Mouse (Mus musculus): ENCODE data around the gene Ptpn5. TPM values are rescaled to one million over a fixed set of nuclear protein-coding genes. Genes with fewer than 3 reads are reported as not detected.

Gene Ptpn5
- polyA plus RNA-seq, 1 experiment, result 0.23 TPM

GRCm38 (mm10) chr7:47051404-47052151, 81.9 kb downstream of the Ptpn5 start:
- peaks cover 9% of the 10 kb centered on the region for H3K4me1 ChIP-seq (ENCODE audit: control insufficient read depth, insufficient read depth, low read length)
- H3K36me3 ChIP-seq (ENCODE audit: control insufficient read depth, insufficient read depth, low read length), result no peaks in the 10 kb centered on the region
- no peaks in the 10 kb centered on the region for H3K27me3 ChIP-seq (ENCODE audit: control insufficient read depth, insufficient read depth, low read length)
- H3K4me3 ChIP-seq (ENCODE audit: control insufficient read depth, low read depth, low read length), result peak overlapping the region; percentile 86
- H3K27ac ChIP-seq (ENCODE audit: control insufficient read depth, insufficient read depth, low read depth, low read length), result peak overlapping the region; percentile 83
- no peak for TF ChIP-seq POLR2A (IDR thresholded peaks at IDR 0.05; ENCODE audit: control insufficient read depth, low read depth, low read length)
- TF ChIP-seq CTCF (IDR thresholded peaks at IDR 0.05; ENCODE audit: control insufficient read depth, insufficient read depth, insufficient replicate concordance, low read depth, low read length), result no peak

- H3K36me3 ChIP-seq (ENCODE audit: control insufficient read depth, insufficient read depth, low read length), result no peaks in the 10 kb centered on the region
- peak overlapping the region; percentile 83 for H3K27ac ChIP-seq (ENCODE audit: control insufficient read depth, insufficient read depth, low read depth, low read length)
- TF ChIP-seq CTCF (IDR thresholded peaks at IDR 0.05; ENCODE audit: control insufficient read depth, insufficient read depth, insufficient replicate concordance, low read depth, low read length), result no peak
- TF ChIP-seq POLR2A (IDR thresholded peaks at IDR 0.05; ENCODE audit: control insufficient read depth, low read depth, low read length), result no peak
- H3K27me3 ChIP-seq (ENCODE audit: control insufficient read depth, insufficient read depth, low read length), result no peaks in the 10 kb centered on the region
- H3K4me1 ChIP-seq (ENCODE audit: control insufficient read depth, insufficient read depth, low read length), result peaks cover 9% of the 10 kb centered on the region
- peak overlapping the region; percentile 86 for H3K4me3 ChIP-seq (ENCODE audit: control insufficient read depth, low read depth, low read length)
Measured at GRCm38 (mm10) chr7:47050766-47051165, 82.7 kb downstream of the Ptpn5 start.

- H3K36me3 ChIP-seq (ENCODE audit: control insufficient read depth, insufficient read depth, low read length), result no peaks in the 10 kb centered on the region
- peak; percentile 87 for TF ChIP-seq POLR2A (IDR thresholded peaks at IDR 0.05; ENCODE audit: control insufficient read depth, low read depth, low read length)
- TF ChIP-seq CTCF (IDR thresholded peaks at IDR 0.05; ENCODE audit: control insufficient read depth, insufficient read depth, insufficient replicate concordance, low read depth, low read length), result no peak
- peaks cover 9% of the 10 kb centered on the region for H3K4me1 ChIP-seq (ENCODE audit: control insufficient read depth, insufficient read depth, low read length)
- H3K27me3 ChIP-seq (ENCODE audit: control insufficient read depth, insufficient read depth, low read length), result no peaks in the 10 kb centered on the region
- H3K4me3 ChIP-seq (ENCODE audit: control insufficient read depth, low read depth, low read length), result peak within 1 kb of the TSS; percentile 86
- H3K27ac ChIP-seq (ENCODE audit: control insufficient read depth, insufficient read depth, low read depth, low read length), result peak within 1 kb of the TSS; percentile 83
Measured at GRCm38 (mm10) chr7:47050366-47050765, 83.1 kb downstream of the Ptpn5 start, which contains the start of gene Tmem86a. Gene Tmem86a, plus strand, starts transcription at chr7:47050601.

GRCm38 (mm10) chr7:47042823-47043490, 90.5 kb downstream of the Ptpn5 start:
- H3K27ac ChIP-seq (ENCODE audit: control insufficient read depth, insufficient read depth, low read depth, low read length), result no peak overlapping the region
- no peaks in the 10 kb centered on the region for H3K27me3 ChIP-seq (ENCODE audit: control insufficient read depth, insufficient read depth, low read length)
- H3K4me3 ChIP-seq (ENCODE audit: control insufficient read depth, low read depth, low read length), result no peak overlapping the region
- no peaks in the 10 kb centered on the region for H3K4me1 ChIP-seq (ENCODE audit: control insufficient read depth, insufficient read depth, low read length)
- TF ChIP-seq POLR2A (IDR thresholded peaks at IDR 0.05; ENCODE audit: control insufficient read depth, low read depth, low read length), result no peak
- no peak for TF ChIP-seq CTCF (IDR thresholded peaks at IDR 0.05; ENCODE audit: control insufficient read depth, insufficient read depth, insufficient replicate concordance, low read depth, low read length)
- no peaks in the 10 kb centered on the region for H3K36me3 ChIP-seq (ENCODE audit: control insufficient read depth, insufficient read depth, low read length)

- Histone ChIP-seq H3K27ac (ENCODE audit: control insufficient read depth, insufficient read depth, low read depth, low read length) (no peak overlapping the region), H3K4me3 (ENCODE audit: control insufficient read depth, low read depth, low read length) (no peak overlapping the region), H3K36me3 (ENCODE audit: control insufficient read depth, insufficient read depth, low read length) (no peaks in the 10 kb centered on the region), H3K27me3 (ENCODE audit: control insufficient read depth, insufficient read depth, low read length) (no peaks in the 10 kb centered on the region), H3K4me1 (ENCODE audit: control insufficient read depth, insufficient read depth, low read length) (no peaks in the 10 kb centered on the region)
- no peak for TF ChIP-seq POLR2A (IDR thresholded peaks at IDR 0.05; ENCODE audit: control insufficient read depth, low read depth, low read length)
- TF ChIP-seq CTCF (IDR thresholded peaks at IDR 0.05; ENCODE audit: control insufficient read depth, insufficient read depth, insufficient replicate concordance, low read depth, low read length), result no peak
Measured at GRCm38 (mm10) chr7:47042121-47042520, 91.4 kb downstream of the Ptpn5 start.

- Histone ChIP-seq H3K4me3 (ENCODE audit: control insufficient read depth, low read depth, low read length) (no peak overlapping the region), H3K4me1 (ENCODE audit: control insufficient read depth, insufficient read depth, low read length) (no peaks in the 10 kb centered on the region), H3K27me3 (ENCODE audit: control insufficient read depth, insufficient read depth, low read length) (no peaks in the 10 kb centered on the region), H3K27ac (ENCODE audit: control insufficient read depth, insufficient read depth, low read depth, low read length) (no peak overlapping the region), H3K36me3 (ENCODE audit: control insufficient read depth, insufficient read depth, low read length) (no peaks in the 10 kb centered on the region)
- TF ChIP-seq CTCF (IDR thresholded peaks at IDR 0.05; ENCODE audit: control insufficient read depth, insufficient read depth, insufficient replicate concordance, low read depth, low read length) (no peak), POLR2A (IDR thresholded peaks at IDR 0.05; ENCODE audit: control insufficient read depth, low read depth, low read length) (no peak)
Measured at GRCm38 (mm10) chr7:47041706-47042105, 91.8 kb downstream of the Ptpn5 start.

- no peaks in the 10 kb centered on the region for H3K36me3 ChIP-seq (ENCODE audit: control insufficient read depth, insufficient read depth, low read length)
- H3K4me1 ChIP-seq (ENCODE audit: control insufficient read depth, insufficient read depth, low read length), result no peaks in the 10 kb centered on the region
- H3K4me3 ChIP-seq (ENCODE audit: control insufficient read depth, low read depth, low read length), result no peak overlapping the region
- TF ChIP-seq POLR2A (IDR thresholded peaks at IDR 0.05; ENCODE audit: control insufficient read depth, low read depth, low read length) (no peak), CTCF (IDR thresholded peaks at IDR 0.05; ENCODE audit: control insufficient read depth, insufficient read depth, insufficient replicate concordance, low read depth, low read length) (no peak)
- H3K27ac ChIP-seq (ENCODE audit: control insufficient read depth, insufficient read depth, low read depth, low read length), result no peak overlapping the region
- no peaks in the 10 kb centered on the region for H3K27me3 ChIP-seq (ENCODE audit: control insufficient read depth, insufficient read depth, low read length)
Measured at GRCm38 (mm10) chr7:47035426-47035825, 98.1 kb downstream of the Ptpn5 start.

Measured in testis, adult 2 months (tissue).